Mouse (Mus musculus) testis, postnatal 14 days (tissue): ENCODE data around the gene Tmx2.
"Not testable (repeated sequence)": the region's sequence is repeated elsewhere in the genome, so short reads cannot be mapped to it uniquely, and the experiment has no call there.

ENCODE experiments used
- DNase-seq: peaks from one replicate; pipeline ENCODE4 v3.0.0; 2021; ENCODE audit warnings: low spot score

Tmx2 gene

DNA sequence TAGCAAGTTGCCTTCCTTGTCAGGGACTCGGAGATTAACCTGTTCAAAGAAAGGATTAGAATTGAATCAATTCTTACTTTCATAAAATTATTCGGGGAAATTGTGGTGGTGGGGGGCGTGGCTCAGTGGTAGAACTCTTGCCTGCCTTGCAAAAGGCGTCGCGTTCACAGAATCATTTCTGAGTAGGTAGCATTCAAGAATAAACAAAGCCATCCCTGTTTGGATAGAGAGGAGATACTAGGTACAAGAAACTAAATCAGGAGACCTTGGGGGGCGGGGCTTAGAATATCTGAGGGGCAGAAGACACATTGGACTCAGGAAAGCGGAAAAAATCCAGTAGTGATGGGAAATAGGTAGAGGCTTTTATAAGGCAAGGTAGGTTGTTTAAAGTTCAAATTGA lies at the start of gene Tmx2:
Tmx2 (minus strand) TSS at position 125 of the 400 bp plus-strand sequence.
- DNase-seq: no peak

DNA sequence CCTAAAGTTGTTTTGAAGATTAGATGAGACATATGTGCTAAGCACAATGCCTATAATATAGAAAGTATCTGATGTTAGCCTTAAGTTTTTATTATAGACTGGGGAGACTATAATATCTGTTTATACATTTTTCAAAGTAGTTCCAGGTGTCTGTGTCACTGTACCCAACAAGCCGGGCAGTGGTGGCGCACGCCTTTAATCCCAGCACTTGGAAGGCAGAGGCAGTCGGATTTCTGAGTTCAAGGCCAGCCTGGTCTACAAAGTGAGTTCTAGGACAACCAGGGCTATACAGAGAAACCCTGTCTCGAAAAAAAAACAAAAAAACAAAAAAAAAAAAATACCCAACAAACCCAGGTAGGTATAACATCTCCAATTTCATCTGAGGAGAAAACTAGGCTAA lies 49.3 kb upstream of the Tmx2 start:
- DNase-seq: not testable (repeated sequence)

DNA sequence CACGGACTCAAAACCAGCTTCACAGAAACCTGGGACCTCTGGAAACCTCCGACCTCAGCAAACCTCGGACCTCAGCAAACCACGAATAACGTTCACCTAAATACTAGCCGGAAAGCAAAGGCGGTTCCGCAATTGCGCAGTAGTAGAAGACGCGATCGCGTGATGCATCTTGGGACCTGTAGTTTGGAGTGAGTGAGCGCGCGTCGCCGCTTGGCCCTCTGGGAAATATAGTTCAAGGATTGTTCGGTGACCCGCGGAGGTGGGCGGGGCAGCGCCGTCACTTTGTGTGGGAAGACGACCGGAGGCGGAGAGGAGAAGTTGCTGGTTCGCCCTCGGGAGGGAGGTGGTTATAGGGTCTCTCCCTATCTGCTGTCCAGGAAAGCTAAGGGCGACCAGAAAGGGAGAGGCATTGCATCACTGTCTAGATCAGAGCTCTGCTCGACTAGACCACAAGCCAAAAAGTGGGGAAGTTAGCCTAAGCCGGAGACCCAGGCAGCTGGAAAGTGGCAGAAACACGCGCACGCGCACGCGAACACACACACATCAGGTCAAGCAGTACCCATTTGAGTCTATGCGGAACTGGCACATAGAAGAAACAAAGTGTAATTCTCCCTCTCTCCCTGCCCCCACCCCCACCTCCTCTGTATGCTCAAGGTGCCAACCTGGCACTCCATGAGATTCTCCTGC lies 48.4 kb upstream of the Tmx2 start, which contains the start of gene Clp1:
Clp1 (minus strand) TSS at position 179 of the 687 bp plus-strand sequence.
- DNase-seq: peak; percentile 93

DNA sequence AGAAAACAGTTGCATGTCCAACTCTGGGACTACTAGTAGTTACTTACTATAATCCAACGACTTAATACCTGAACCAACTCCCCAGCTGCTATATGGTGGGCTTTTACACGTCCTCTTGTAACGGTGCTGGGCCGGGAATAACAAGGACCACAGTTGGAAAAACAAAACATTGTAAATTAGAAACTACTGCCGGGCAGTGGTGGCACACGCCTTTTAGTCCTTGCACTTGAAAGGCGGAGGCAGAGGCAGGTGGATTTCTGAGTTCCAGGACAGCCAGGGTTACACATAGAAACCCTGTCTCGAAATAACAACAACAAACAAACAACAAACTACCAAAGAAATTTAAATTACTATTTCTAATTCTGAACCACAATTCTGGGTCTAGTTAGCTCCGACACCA lies 47.8 kb upstream of the Tmx2 start:
- no peak for DNase-seq

DNA sequence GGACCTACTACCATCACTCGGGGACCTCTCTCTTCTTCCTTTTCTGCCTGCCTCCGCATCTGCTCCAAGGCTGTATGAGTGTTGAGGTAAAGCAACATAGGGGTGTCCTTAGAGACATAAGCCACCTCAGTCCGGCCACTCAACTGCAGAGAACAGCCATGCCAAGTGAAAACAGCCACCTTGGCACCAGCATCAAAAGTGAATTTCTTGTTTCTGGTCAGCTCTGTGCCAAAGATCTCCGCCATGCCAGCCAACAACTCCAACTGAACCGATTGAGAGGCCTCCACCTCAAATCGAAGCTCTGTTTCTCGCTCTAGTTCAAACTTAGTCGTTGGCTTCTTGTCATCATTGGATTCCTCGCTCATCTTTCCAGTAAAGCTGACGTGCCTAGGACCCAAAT lies 46.8 kb upstream of the Tmx2 start:
- no peak for DNase-seq

DNA sequence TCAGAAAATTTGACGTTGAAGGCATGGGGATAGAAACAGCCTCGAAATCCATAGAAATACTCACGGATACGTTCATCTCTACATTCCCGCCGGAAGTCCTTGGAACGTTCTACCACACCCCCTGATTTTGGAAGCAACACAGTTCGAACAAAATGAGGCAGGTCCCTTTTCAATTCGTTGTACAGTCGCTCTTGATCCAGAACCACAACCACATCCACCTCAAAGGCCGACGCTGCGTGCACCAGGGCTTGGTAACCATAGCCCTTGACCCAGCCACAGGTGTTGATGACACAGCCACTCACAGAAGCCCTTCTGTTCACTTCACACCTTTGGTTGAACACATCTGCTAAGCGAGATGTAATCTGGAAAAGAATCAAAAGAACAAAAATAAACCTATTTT lies 44.9 kb upstream of the Tmx2 start:
- no peak for DNase-seq

DNA sequence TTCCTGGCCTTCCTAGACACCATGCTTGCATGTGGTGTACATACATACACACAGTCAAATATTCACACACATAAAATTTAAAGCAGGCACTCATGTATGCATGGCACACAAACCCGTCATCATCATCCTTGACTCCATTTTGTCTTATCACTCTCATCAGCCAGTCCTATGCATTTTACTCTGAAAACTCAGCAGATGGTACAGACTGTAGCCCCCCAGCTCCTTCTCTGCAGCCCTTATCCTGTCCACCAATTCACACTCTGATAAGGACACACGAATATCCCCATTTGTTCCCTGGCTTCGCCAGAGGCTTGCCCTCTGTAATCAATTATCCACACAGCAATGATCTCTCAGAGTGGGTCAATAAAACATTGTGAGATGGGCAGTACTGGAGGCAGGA lies 42.2 kb upstream of the Tmx2 start:
- no peak for DNase-seq

DNA sequence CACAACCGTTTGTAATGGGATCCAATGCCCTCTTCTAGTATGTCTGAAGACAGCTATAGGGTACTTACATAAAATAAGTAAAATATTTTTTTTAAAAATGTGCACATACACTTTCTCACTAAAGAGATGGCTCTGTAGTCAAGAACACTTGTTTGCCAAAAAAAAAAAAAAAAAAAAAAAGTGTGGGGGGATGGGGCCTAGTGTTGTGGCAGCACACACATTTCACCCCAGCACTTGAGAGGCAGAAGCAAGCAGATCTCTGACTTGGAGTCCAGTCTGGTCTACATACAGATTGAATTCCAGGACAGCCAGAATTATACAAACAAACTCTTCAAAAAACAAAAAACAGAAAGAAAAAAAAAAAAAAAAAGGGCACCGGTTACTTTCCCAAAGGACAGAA lies 41.8 kb upstream of the Tmx2 start:
- DNase-seq: no peak

DNA sequence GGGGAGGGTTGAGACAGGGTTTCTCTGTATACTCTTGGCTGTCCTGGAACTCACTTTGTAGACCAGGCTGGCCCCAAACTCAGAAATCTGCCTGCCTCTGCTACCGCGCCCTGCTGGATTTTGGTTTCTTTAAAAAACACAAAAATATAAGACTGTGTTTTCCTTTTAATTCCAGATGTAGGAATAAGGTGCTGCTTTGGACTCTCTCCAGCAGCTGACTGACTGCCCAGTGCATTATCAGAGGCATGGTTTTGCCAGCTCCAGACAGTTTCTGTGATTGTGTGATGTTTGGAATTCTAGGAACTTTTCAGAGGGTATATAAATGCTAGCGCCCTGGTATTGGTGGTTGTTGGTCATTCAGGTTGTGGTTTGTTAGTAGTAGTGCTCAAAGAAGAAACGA lies 38.4 kb upstream of the Tmx2 start:
- DNase-seq: no peak

DNA sequence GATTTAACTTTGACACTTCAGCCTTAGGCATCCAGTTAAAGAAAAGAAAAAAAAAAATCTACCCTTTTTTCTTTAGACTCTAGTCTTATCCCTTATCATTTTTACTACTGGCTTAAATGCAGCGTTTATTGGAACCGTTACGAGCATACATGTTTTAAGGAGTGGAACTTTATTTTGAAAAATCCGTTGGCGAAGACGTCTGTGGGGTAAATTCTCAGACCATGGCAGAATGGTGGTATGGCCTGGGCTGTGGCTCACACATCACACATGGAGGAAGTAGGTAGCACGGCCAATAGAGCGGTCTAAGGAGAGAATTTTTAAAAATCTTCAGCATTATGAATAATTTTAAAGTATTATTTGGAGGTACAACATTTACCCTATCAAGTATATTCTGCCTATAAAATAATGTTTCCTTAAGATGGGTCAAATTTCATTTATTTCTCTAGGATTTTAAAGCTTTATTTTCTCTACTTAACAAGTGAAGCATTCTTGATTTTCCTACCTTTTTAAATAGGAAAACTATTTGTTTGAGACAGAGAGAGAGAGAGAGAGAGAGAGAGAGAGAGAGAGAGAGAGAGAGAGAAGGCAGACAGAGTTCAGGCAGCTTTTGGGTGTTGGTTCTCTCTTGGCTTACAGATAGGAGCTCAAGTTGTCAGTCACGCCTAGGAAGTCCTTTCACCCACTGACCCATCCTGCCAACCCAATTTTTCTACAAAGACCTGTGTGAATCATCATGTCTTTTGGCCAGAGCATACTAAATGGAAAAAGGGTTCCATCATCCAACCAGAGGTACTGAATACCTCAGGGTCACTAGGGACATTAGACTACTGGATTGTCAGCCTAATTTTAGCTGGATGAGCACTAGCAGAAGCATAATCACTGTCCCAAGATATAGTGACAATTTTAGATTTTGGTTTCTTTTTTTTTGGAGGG lies 37.7 kb upstream of the Tmx2 start:
- no peak for DNase-seq

DNA sequence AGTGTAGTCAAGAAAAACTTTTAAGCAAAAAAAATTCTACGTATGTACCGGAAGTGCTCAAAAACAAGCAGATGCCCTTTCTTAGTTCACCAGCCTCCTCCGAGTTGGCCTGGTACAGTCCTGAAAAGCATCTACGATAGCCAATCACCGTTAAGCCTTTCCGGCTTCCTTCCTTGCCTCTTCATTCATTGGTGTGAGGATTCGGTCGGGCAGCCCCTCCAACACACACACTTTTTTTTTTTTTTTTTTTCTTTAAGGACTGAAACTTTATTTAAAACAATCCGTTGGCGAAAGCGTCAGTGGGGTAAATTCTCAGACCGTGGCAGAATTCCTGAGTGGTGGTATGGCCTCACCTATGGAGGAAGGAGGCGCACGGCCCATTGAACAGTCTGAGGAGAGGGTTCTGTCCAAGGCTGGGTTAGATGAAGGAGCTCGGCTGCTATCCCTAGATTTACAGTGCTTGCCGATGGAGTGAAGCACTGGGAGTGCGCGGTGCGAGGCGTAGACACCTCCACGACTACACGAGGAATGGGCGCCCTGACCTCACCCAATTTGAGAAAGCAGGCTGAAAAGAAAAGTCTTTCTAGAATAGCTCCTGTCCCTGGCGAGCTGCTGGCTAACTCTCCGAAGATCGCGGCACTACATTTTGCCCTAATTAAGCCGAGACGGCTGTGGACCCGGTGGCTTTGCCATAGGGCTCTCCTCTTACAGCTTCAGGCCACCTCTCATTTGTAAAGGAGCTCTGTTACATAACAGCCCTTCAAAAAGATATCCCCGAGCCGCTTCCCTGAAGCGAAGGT lies 36.8 kb upstream of the Tmx2 start:
- peak; percentile 93 for DNase-seq

DNA sequence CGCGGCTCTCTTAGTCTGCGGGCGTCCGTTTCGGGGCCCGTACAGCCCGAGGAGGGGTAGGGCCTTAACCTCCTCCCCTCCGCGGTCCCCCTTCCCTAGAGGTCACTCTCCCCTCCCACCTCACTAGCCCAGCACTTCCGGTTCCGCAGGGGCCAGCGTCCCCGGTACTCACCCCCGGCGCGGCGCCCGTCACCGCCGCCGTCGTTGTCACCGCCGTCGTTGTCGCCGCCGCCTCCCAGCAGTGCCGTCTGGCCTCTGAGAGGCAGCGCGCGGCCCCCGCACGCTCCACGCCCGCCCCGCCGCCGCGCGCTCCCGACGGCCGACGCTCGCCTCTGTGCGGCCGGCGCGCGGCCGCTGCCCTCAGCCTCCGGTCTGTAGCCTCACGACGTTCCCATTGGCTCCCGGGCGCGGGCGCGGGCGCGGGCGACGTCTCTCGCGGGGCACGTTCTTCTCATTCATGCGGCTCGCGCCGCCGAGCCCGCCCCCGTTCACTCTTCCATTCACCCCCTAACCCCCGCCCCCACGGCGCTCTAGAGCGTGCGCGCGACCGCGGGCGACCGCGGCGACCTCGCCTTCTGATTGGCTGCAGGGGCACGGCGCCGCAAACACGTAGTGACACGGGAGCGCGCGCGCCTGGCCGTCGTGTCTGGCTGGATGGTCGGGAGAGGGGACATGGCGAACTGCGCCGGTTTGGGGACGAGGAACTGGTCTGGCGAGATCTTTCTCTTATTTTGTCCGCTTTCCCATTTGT lies 36.0 kb upstream of the Tmx2 start, which contains the start of gene Zdhhc5:
Zdhhc5 (minus strand) TSS at position 370 of the 751 bp plus-strand sequence.
- peak; percentile 98 for DNase-seq

DNA sequence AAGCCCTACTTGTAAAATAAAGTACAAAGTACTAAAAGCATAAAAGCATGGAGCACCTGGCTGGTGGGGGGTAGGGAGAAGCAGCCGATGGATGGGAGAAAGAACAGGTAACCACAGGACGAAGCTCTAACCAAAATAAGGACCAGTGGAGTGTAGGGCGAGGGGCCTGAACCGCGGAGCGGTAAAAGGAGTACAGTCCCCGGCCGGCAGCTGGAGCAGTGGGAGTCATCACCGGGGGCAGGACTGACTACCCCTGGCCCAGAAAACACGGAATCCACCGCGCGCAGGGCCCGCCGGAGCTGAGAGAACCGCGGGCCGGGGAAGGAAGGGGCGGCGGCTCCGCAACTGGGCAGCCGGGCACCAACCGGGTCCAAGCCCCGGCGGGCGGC lies 35.5 kb upstream of the Tmx2 start:
- DNase-seq: no peak

DNA sequence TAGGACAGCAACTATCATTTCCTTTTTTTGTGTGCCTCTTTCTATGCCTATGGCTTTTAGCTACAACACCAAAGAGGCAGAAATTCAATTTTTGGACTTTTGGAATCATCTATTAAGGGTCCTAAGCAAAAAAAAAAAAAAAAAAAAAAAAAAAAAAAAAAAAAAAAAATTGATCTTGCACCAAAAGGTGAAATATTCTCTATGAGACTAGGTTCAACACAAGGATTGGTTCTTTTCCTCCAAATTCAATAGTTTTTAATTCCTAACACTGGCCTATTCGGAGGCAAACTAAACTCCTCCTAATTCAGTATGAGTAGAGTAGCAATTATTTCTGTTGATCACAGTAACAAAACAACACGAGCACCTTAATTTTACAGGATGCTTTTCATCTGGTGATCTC lies 33.0 kb upstream of the Tmx2 start:
- no peak for DNase-seq

DNA sequence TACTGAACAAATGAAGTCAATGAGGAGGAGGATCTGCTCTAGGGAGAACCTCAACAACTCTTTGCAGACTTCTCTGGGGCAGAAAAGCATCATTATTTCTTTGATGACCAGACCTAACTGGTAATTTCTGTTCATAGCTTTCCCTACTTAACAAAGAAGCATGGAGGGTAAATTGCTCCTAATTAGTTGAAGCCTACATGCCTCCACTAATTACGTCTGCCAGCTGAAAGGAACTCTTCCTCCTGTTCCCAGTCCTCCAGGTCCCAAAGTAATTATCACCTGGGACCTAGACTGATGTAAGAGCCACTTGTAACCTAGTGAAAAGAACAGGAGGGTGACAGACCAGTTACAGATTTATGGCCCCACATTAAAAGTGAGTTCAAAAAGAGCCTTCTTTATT lies 28.6 kb upstream of the Tmx2 start:
- no peak for DNase-seq

DNA sequence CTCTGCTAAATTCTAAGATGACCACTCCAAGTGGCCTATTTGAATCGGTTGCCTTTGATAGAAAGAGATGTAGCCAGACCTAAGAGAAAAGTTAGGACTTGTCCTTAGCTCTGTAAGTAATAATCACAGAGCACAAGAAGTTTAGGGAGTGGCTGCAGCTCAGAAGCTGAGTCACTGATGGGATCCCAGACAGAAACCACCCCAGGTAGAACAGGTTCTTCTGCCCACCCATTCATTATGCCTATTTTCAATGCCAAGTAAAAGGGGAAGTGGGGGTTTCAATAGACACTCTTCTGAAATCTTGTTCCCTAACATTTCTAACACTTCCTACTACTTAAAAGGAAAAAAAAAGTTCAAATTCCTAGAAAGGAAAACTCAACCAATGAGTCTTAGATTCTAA lies 26.4 kb upstream of the Tmx2 start:
- no peak for DNase-seq

DNA sequence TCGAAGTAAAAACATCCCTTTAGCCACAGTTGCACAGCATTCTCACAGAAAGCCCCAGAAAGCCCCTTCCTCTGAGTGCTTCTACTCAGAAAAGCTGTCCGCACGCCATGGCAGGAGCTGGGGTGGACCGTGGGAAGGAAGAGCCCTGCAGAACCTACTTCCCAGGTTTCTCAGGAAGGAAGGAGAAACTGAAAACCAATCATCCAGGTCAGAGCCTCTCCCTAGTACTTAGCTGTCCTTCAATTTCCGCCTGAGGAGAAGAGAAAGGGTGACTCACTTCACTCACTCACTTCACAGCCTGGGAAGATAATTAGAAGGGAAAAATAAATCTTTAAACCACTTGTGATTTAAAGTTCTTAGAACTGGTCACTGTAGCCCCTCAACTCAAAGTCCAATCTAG lies 25.4 kb upstream of the Tmx2 start:
- DNase-seq: no peak

DNA sequence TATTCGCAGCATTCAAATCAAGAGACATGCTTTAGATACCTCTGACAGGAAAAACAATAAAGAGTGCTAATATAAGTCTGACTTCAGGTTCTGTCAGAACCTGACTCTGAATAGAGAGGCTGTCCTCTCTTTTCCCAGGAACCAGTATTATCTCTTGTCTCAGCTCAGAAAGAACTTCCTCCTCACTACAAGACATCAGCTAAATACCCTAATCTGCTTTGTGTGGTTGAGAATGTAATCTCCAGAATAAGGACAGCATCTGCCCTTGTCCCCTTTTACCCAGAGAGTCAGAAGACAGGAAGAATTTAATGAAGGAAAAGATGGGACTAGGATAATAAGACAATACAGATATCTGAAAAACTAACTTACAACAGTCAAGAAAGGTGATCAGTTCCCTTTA lies 24.6 kb upstream of the Tmx2 start:
- DNase-seq: no peak

DNA sequence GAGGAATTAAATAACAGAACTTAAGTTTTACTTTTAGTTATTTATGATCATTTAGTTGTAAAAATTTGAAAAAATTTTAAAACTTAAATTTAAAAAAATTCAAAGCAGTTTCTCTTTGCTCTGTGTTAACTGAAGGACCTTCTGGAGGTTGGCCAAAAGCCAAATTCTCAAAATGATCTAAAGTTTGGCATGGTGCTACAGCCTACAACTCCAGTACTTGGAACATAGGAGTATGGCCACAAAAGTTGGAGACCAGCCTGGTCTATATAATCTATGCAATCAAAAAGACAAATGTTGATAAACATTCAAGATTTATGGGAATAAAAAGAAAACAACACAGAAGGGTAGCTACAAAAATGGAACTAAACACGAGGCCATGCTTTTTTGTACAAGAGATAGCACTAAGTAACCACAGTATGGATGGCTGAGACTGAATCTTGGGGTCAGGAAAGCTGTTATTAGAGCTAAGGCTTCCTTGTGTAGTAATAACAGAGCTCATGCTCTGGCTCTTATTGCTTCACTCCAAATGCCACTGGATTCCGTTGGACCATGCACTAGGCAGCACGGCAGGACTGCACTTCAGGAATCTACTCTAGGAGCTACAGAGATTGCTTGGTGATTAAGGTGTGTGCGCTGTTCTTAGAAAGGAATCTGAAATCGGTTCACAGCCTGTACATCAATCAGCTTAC lies 16.2 kb upstream of the Tmx2 start:
- no peak for DNase-seq

DNA sequence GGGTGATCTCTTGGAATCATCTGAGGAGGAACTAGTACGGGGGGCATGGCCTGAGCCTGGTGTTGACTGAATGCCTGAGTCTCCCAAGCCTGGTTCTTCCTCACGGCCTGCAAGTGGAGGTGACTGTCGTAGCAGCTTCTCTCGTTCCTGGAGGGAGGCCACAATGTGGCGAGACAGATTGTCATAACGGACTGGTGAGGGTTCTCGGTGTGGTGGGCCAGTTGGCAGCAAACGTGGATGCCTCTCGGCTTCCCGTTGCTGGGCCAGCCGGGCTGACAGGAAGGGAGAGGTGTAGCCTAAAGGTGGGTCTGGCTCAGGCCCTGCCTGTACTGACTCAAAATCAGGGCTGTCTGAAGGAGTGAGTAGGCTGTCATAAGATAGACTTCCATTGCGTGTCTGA lies 11.1 kb upstream of the Tmx2 start:
- no peak for DNase-seq
